9 mouse cellular contexts compared by ENCODE assay signal in the genomic region with DNA sequence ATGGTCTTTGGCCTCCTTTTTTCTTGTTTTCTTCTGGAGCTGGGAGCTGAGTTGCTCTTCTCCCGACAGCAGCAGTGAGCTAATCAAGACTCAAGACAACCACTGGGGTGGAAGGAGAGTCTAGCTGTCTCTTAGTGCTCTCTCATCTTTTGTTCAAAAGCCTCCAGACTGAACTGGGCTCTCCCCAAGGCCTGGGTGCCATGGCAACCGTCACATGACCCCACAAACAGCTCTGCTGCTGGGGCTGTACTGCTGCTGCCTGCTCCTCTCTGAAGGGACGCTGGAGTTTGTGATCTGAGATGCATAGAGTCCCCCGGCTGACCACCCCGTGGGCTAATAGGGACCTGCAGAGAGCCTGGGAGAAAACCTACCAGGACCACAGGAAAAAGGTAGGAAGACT. TPM values are rescaled to one million over a fixed set of nuclear protein-coding genes. Genes with fewer than 3 reads are reported as not detected.
DNase-seq lines count a peak whose midpoint lies in the region; ATAC-seq and TF ChIP-seq lines count a peak whose summit lies in the region.
"Had no signal": no experiment of that assay in that cellular context is flagged by ENCODE, and none has a peak within 500 bp of the region (broad histone marks: within the 10 kb centered on the region; RNA-seq: fewer than 3 reads in every experiment).

A gene (plus strand): TSS at position 222 of the 400 bp plus-strand sequence.

- H3K27ac ChIP-seq in midbrain, postnatal 0 days (ENCODE audit: low read depth, low read length), result peak within 1 kb of the TSS; percentile 71

- H3K9ac ChIP-seq in midbrain, postnatal 0 days (replicated peaks; ENCODE audit: low read length, poor library complexity, severe bottlenecking), result no peak within 1 kb of the TSS

- WGBS in midbrain, postnatal 0 days, result 3% methylated on average over 5 of the region's 5 CpGs

- peak within 1 kb of the TSS; percentile 14; the same call in 1 of the 2 replicates for H3K4me3 ChIP-seq in midbrain, postnatal 0 days (ENCODE audit: low read depth, low read length)

- intact Hi-C loops in heart, postnatal 10 days (cut with DNase I), result no loop called here

- H3K36me3 ChIP-seq in midbrain, postnatal 0 days (ENCODE audit: insufficient read depth, low read length), result no peaks in the 10 kb centered on the region

- H3K27me3 ChIP-seq in midbrain, postnatal 0 days (ENCODE audit: insufficient read depth, low read length), result no peaks in the 10 kb centered on the region

- TF ChIP-seq CTCF in midbrain, postnatal 0 days (IDR thresholded peaks at IDR 0.05), result peak; percentile 27; the same call in 1 of the 2 replicates

- peak within 1 kb of the TSS; percentile 44 for H3K4me2 ChIP-seq in midbrain, postnatal 0 days (ENCODE audit: low read depth, low read length, poor library complexity, severe bottlenecking)

- no peak for DNase-seq in frontal cortex, postnatal 25 days (ENCODE audit: low spot score in 2 of 2)
- peak; percentile 54 to 69 for DNase-seq in CD8-positive naive resting alpha-beta T cell, adult 2 months (ENCODE audit: low read depth in 2 of 2, low spot score in 2 of 2)
- DNase-seq in embryo, embryonic 10 days (ENCODE audit: low spot score), result peak; percentile 94
- DNase-seq in heart, postnatal 10 days, result peak; percentile 46 to 56
- DNase-seq in left cerebral cortex, adult 18-20 months (ENCODE audit: low spot score in 2 of 2), result peak; percentile 61 to 66
- peak; percentile 93 for DNase-seq in midbrain, postnatal 0 days (ENCODE audit: low spot score)
- DNase-seq in testis, postnatal 10 days (ENCODE audit: low spot score), result peak; percentile 71

- peak; percentile 97 for ATAC-seq in frontal cortex, adult (ENCODE audit: low TSS enrichment)
- ATAC-seq in midbrain, postnatal 0 days (ENCODE audit: low FRiP score), result peak; percentile 96

- peaks cover 7% of the 10 kb centered on the region; the same call in 1 of the 2 replicates for H3K4me1 ChIP-seq in midbrain, postnatal 0 days (ENCODE audit: insufficient read depth, low read length)

- no peaks in the 10 kb centered on the region for H3K9me3 ChIP-seq in midbrain, postnatal 0 days (ENCODE audit: low read length)

RNA-seq across cellular contexts. Expression of the gene that starts here (rescaled TPM):
- total RNA-seq in heart, postnatal 10 days (2021), result not detected
- 1 to 10 TPM; 1.3 TPM for total RNA-seq in left cerebral cortex, adult 18-20 months (2021)
- 0.24 and 4.9 TPM in 2 replicates for total RNA-seq in midbrain, postnatal 0 days (2014; rRNA removed)
- polyA plus RNA-seq in midbrain, postnatal 0 days (2015; fragmentation: Nextera tagmentation; extraction: Ambion mirVana), result 1.4 and 2.8 TPM in 2 replicates
- total RNA-seq: gastrocnemius, postnatal 4 days had no signal

Comparison
In these comparisons a context has a peak if more than half of its experiments do, and no peak if none do; other contexts are left out.
1. Peak in DNase-seq in heart, postnatal 10 days; RNA of the gene not detected or under 1 TPM.
2. DNase-seq: peak in CD8-positive naive resting alpha-beta T cell, adult 2 months (2 of 2), embryo, embryonic 10 days (single experiment), left cerebral cortex, adult 18-20 months (2 of 2), midbrain, postnatal 0 days (single experiment) and testis, postnatal 10 days (single experiment); none in frontal cortex, postnatal 25 days (0 of 2).